Mouse (Mus musculus) cerebellum, adult (tissue): ENCODE results near the gene Ifna1.
"Not testable (repeated sequence)": the region's sequence is repeated elsewhere in the genome, so short reads cannot be mapped to it uniquely, and the experiment has no call there.

Experiments used
- ATAC-seq: cut with Nextera tagmentation; 2 replicates; pipeline ENCODE4 v1.9.2; 2017; ENCODE audit warnings: mild to moderate bottlenecking, moderate library complexity, mixed read lengths; ENCODE audit not compliant: insufficient number of reproducible peaks, low FRiP score, low TSS enrichment

Gene Ifna1

DNA sequence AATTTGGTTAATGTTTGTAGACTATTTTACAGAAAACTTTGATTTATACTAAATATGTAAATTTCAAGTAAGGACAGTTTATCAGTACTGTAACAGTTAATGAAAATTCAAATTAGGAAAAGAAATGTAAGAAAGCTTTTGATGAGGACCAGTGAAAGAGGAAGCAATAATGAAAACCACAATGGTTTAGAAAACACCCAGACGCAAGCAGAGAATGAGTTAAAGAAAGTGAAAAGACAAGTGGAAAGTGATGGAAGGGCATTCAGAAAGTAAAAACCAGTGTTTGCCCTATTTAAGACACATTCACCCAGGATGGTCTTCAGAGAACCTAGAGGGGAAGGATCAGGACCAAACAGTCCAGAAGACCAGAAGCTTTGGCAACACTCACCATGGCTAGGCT, at the start of gene Ifna1:
Gene Ifna1 (plus strand): TSS at position 390 of the 400 bp plus-strand sequence.
- no peak for ATAC-seq

DNA sequence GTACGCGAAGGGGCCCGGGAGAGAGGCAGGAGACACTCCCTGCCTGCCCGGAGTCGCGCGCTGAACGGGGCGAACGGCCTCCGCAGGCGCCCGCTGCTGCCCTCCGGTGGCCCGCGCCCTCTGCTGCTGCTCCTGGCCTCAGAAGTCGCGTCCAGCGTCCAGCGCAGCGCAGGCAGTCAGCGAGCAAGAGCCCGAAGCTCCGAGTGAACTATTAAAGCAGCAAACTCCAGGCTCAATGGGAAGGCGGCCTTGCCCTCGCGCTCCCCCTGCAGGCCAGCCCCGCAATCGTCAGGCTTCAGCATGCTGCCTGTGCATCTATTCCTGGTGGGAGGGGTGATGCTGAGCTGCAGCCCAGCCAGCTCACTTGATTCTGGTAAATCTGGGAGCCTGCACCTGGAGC, 46.9 kb upstream of the Ifna1 start, which contains the start of gene Gm13287:
Gene Gm13287 (plus strand): TSS at position 301 of the 400 bp plus-strand sequence.
- not testable (repeated sequence) for ATAC-seq

DNA sequence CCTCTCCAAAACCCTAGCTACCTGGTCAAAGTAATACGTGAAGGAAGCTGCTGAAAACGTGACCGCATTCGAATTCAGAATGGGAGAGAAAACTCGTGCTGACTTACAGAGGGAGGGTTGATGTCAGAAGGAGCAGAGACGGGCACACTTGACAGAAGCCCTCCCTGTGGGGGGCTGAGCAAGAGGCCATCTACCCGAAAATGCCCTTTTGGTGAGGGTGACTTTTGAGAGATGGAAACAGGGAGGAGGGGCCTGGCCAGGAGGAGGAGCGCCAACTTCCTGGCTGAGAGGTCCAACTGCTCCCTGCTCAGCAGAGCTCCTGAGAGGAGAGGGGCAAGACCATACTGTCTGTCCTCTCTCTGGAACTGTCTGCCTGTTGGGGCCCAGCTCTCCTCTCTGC, 44.7 kb upstream of the Ifna1 start, which contains the start of gene Gm13288:
Gene Gm13288 (plus strand): TSS at position 301 of the 400 bp plus-strand sequence.
- ATAC-seq: not testable (repeated sequence)

DNA sequence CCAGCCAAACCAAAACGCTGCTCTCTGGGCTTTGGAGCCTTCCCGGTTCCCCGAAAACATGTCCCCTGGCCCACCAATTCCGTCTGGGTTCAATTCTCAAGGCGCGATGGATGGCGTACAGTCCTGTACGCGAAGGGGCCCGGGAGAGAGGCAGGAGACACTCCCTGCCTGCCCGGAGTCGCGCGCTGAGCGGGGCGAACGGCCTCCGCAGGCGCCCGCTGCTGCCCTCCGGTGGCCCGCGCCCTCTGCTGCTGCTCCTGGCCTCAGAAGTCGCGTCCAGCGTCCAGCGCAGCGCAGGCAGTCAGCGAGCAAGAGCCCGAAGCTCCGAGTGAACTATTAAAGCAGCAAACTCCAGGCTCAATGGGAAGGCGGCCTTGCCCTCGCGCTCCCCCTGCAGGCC, 44.1 kb upstream of the Ifna1 start:
- ATAC-seq: not testable (repeated sequence)

GRCm38 (mm10) chr4:88815928-88816327, 34.0 kb upstream of the Ifna1 start, which contains the start of gene Ifna7:
TSS of gene Ifna7 (plus strand) at chr4:88816228.
- no peak for ATAC-seq

GRCm38 (mm10) chr4:88819659-88820058, 30.2 kb upstream of the Ifna1 start, which contains the start of gene Ifna11:
TSS of gene Ifna11 (plus strand) at chr4:88819959.
- ATAC-seq: no peak

DNA sequence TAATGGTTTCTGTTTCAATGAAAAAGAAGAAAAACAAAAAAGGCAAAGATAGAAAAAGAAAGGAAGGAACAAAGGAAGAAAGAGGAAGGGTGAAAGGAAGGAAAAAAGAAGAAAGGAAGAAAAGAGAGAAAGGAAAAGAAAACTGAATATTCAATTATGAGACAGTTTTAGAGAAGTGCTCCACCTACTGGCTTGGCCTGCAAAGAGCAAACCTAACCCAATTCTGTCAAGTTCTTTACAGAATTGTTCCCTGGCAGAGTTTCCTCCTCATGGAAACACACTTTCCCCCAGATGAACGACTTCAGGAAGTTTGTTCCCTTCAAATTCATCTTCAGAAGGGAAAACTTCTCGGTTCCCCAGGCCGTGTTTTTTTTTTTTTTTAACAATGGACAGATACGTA, 26.9 kb upstream of the Ifna1 start:
- no peak for ATAC-seq

DNA sequence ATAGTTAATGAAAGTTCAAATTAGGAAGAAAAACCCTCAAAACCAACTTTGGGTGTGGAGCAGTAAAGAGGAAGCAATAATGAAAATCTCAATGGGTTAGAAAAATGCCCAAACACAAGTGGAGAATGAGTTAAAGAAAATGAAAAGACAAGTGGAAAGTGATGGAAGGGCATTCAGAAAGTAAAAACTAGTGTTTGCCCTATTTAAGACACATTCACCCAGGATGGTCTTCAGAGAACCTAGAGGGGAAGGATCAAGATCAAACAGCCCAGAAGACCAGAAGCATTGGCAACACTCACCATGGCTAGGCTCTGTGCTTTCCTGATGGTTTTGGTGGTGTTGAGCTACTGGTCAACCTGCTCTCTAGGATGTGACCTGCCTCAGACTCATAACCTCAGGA, 22.8 kb upstream of the Ifna1 start, which contains the start of gene Ifna6:
Gene Ifna6 (plus strand): TSS at position 301 of the 400 bp plus-strand sequence.
- ATAC-seq: not testable (repeated sequence)

- no peak for ATAC-seq
These were observed 19.4 kb upstream of the Ifna1 start for GRCm38 (mm10) chr4:88830523-88830922.

GRCm38 (mm10) chr4:88835225-88835624, 14.7 kb upstream of the Ifna1 start, which contains the start of gene Ifna5:
TSS of gene Ifna5 (plus strand) at chr4:88835525.
- ATAC-seq: not testable (repeated sequence)

DNA sequence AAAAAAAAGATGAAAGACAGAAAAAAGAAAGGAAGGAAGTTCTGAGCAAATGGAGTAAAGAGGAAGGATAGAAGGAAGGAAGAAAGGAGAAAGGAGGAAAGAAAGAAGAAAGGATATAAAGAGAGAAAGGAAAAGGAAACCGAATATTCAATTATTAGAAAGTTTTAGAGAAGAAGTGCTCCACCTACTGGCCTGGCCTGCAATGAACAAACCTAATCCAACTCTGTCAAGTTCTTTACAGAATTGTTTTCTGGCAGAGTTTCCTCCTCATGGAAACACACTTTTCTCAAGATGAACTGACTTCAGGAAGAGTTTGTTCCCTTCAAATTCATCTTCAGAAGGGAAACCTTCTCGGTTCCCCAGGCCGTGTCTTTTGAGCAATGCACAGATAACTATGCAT, 11.1 kb upstream of the Ifna1 start:
- ATAC-seq: no peak

GRCm38 (mm10) chr4:88840058-88840457, 9.8 kb upstream of the Ifna1 start:
- ATAC-seq: no peak

GRCm38 (mm10) chr4:88841438-88841911, 8.4 kb upstream of the Ifna1 start, which contains the start of gene Ifna4:
TSS of gene Ifna4 (plus strand) at chr4:88841861.
- ATAC-seq: no peak

GRCm38 (mm10) chr4:88845334-88845733, 4.6 kb upstream of the Ifna1 start:
- no peak for ATAC-seq

GRCm38 (mm10) chr4:88851026-88851763, 1.3 kb downstream of the Ifna1 start:
- ATAC-seq: no peak

GRCm38 (mm10) chr4:88859214-88859613, 9.3 kb downstream of the Ifna1 start:
- no peak for ATAC-seq

DNA sequence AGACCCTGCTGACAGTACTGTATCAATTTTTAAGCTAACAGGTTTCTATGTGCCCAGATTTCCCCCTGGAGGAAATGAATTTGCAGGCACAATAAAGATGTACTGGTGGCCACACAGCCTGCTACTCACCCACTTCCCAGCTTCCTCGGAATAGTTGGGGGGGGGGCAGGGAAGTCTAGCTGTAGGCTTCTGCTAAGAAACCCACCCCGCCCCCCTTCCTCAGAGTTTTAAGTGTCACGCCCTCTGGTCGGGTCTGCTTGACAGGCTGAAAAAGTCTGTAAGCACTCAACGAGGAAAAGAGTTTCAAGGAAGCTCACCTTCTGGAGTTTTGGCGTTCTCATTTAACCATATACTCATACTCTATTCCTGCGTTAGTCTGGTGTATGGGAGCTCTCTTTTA, 13.4 kb downstream of the Ifna1 start:
- no peak for ATAC-seq

- ATAC-seq: no peak
These were observed 14.7 kb downstream of the Ifna1 start for GRCm38 (mm10) chr4:88864599-88864998.

DNA sequence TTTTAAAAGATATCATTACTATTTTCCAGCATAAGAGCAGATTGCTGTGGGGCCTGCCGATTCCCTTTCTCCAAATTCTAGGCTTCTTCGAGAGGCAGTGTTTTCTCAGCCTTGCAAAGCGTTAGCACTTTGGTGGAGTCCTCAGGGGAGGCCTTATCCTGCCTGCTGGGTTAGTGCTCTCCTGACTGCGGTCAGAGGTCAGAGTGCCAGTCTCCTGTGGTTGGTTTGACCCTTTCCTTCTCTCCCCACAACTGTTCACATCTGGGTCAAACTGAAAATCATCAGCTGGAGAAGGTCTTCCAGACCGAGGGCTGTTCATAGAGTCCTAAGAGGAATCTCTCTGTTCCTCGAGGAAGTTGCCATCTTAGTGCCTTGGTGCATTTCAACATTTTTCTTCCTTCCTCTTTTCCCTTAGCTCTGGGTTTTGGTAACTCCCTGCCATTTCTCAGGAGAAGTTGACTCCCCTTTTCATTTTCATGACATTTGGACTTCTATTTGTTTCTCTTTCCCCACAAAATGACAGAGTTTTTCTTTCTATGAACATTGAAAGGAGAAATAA, 15.2 kb downstream of the Ifna1 start:
- no peak for ATAC-seq

- ATAC-seq: peak; percentile 94
These were observed 17.6 kb downstream of the Ifna1 start for GRCm38 (mm10) chr4:88867366-88867925.
